Mouse (Mus musculus): ENCODE measurements around the gene Glt1d1.

DNA sequence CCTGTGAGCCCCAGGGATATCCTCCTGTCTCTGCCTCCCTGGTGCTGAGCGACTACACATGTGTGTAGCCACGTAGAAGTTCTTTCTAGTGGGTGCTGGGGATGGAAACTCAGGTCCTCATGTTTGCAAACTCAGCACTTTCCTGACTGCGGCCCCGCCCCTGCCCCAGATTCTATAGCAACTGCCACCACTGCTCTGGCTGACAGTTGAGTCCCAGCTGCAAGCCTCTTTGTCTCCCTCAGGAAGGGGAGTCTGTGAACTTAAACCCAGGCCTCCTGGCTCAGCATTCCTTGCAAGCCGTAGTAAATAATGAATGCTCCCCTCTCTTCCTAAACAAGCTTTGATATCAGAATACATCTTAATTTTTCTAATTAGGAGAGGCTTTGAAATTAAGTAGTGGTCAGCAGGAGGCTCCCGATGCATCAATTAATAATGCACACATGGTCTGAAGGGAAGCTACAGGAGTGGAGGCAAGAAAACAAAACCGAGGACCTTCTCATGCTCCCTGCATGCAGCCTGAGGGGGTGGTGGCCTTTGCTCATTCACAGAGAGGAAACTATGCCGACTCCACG lies 71.6 kb downstream of the Glt1d1 start:
- TF ChIP-seq POLR2A (IDR thresholded peaks at IDR 0.05; ENCODE audit: extremely low read depth, insufficient read depth, low read length) (no peak), CTCF (IDR thresholded peaks at IDR 0.05; ENCODE audit: low read depth, low read length) (no peak)

All from liver, adult 2 months (tissue).